Mouse (Mus musculus): ENCODE data around the gene Astn2.

DNA sequence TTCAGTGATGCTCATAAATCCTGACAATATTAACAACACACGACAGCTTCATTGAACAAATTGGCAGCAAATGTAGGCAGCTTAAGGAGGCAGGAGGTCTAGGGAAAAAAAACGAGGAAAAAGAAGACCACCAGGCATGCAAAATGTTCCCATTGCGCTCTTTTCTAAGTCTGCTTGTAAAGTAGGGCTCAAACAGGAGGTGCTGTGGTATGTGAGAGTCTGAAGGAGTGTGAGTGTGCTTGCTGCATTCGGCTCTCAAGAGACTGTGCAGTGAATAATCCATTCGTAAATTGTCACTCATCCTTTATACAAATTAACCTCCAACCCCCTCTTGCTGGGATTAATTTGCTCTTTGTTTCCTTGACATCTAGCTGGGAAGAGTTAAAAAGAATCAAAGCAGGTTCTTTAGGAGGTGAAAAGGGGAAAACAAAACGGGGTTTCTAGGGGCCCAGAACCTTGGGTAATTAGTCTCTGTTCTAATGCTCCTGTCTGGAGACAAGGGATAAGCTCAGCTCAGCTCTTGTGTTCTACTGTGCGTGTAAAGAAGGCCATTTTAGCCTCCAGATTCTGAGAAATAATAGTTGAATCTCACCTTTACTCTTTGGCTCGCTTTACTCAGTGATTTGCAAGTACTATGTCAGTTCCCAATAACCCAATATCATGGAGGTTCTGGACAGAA lies 89.5 kb downstream of the Astn2 start:
- TF ChIP-seq CTCF (IDR thresholded peaks at IDR 0.05; ENCODE audit: borderline replicate concordance, control insufficient read depth, extremely low read depth, insufficient read depth, low read length, poor library complexity) (no peak), POLR2A (IDR thresholded peaks at IDR 0.05; ENCODE audit: control insufficient read depth, extremely low read depth, insufficient read depth, low read length, poor library complexity) (no peak)
